In the genomic region with DNA sequence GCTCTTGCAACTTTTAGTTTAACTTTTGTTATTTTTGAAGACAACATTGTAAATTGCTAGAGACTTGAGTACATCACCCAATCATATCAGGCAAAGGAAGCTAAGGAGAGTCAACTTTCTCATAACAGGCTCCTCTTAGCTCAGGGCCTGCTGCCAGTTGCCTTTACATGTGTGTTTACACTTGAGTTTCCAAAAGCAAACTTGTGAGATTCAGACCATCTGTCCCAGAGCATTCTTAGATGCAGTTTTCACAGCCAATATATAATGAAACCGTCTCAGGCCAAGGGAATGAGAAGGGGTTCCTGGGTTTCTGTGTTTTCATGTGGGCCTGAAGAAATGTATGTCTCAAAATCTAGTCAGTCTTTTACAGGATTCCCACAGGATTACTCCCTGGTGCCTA, we compare ENCODE assay signal across 16 mouse cellular contexts.
DNase-seq lines count a peak whose midpoint lies in the region; ATAC-seq and TF ChIP-seq lines count a peak whose summit lies in the region.
"Had no signal": no experiment of that assay in that cellular context is flagged by ENCODE, and none has a peak within 500 bp of the region (broad histone marks: within the 10 kb centered on the region; RNA-seq: fewer than 3 reads in every experiment).

No protein-coding gene starts in this region.

- H3K4me2 ChIP-seq in embryonic facial prominence, embryonic 14.5 days (ENCODE audit: low read depth, low read length) = no peak overlapping the region
- no peak overlapping the region for H3K4me2 ChIP-seq in lung, embryonic 16.5 days (ENCODE audit: low read depth, low read length)
- H3K4me2 ChIP-seq in hindbrain, postnatal 0 days (ENCODE audit: low read depth, low read length) = no peak overlapping the region
- H3K4me2 ChIP-seq: heart, embryonic 11.5 days; midbrain, embryonic 13.5 days had no signal

- H3K9ac ChIP-seq in embryonic facial prominence, embryonic 14.5 days (ENCODE audit: low read depth, low read length) = no peak overlapping the region
- H3K9ac ChIP-seq in lung, embryonic 16.5 days (ENCODE audit: low read length) = no peak overlapping the region
- H3K9ac ChIP-seq in heart, adult 2 months (ENCODE audit: low read depth, low read length) = no peak overlapping the region
- no peak overlapping the region for H3K9ac ChIP-seq in hindbrain, postnatal 0 days (replicated peaks; ENCODE audit: low read length)
- H3K9ac ChIP-seq: midbrain, embryonic 13.5 days had no signal

- no peak; the same call in 1 of the 2 replicates for ATAC-seq in embryonic facial prominence, embryonic 14.5 days (ENCODE audit: low read depth)
- peak; percentile 72; the same call in 1 of the 2 replicates for ATAC-seq in lung, embryonic 16.5 days (ENCODE audit: low read depth)
- no peak for ATAC-seq in hindbrain, postnatal 0 days
- ATAC-seq: inflammation-experienced regulatory T-cells, adult 6 months; midbrain, embryonic 13.5 days had no signal

- no peak overlapping the region for H3K4me3 ChIP-seq in embryonic facial prominence, embryonic 14.5 days (ENCODE audit: low read depth, low read length)
- H3K4me3 ChIP-seq in embryonic facial prominence, embryonic 10.5 days = no peak overlapping the region
- H3K4me3 ChIP-seq in lung, embryonic 16.5 days (ENCODE audit: low read length) = no peak overlapping the region
- H3K4me3 ChIP-seq in heart, adult 2 months = no peak overlapping the region
- no peak overlapping the region for H3K4me3 ChIP-seq in hindbrain, postnatal 0 days (ENCODE audit: low read length)
- H3K4me3 ChIP-seq: midbrain, embryonic 13.5 days had no signal

- no peaks in the 10 kb centered on the region for H3K79me2 ChIP-seq in heart, adult 2 months (replicated peaks; ENCODE audit: control insufficient read depth, insufficient read depth, low read length)

- no peak for TF ChIP-seq POLR2A in heart, adult 2 months (IDR thresholded peaks at IDR 0.05; ENCODE audit: insufficient read depth, low read depth, low read length)

- no peaks in the 10 kb centered on the region for H3K27me3 ChIP-seq in embryonic facial prominence, embryonic 14.5 days (replicated peaks; ENCODE audit: control insufficient read depth, insufficient read depth, low read length)
- no peaks in the 10 kb centered on the region for H3K27me3 ChIP-seq in embryonic facial prominence, embryonic 10.5 days (replicated peaks; ENCODE audit: low read depth, poor library complexity, severe bottlenecking)
- no peaks in the 10 kb centered on the region for H3K27me3 ChIP-seq in lung, embryonic 16.5 days (ENCODE audit: control insufficient read depth, insufficient read depth, low read depth, low read length)
- H3K27me3 ChIP-seq in heart, adult 2 months (ENCODE audit: control insufficient read depth, insufficient read depth, low read length) = no peaks in the 10 kb centered on the region
- no peaks in the 10 kb centered on the region for H3K27me3 ChIP-seq in hindbrain, postnatal 0 days (ENCODE audit: insufficient read depth, low read length)
- H3K27me3 ChIP-seq: CH12.LX; midbrain, embryonic 13.5 days had no signal

- H3K4me1 ChIP-seq in embryonic facial prominence, embryonic 14.5 days (ENCODE audit: control insufficient read depth, insufficient read depth, low read length) = no peaks in the 10 kb centered on the region
- no peaks in the 10 kb centered on the region for H3K4me1 ChIP-seq in embryonic facial prominence, embryonic 10.5 days
- H3K4me1 ChIP-seq in lung, embryonic 16.5 days (replicated peaks; ENCODE audit: control insufficient read depth, insufficient read depth, low read length) = no peaks in the 10 kb centered on the region
- H3K4me1 ChIP-seq in heart, adult 2 months (ENCODE audit: control insufficient read depth, insufficient read depth, low read length) = no peaks in the 10 kb centered on the region
- no peaks in the 10 kb centered on the region for H3K4me1 ChIP-seq in hindbrain, postnatal 0 days (ENCODE audit: insufficient read depth, low read length)
- H3K4me1 ChIP-seq: midbrain, embryonic 13.5 days had no signal

- H3K9me3 ChIP-seq in embryonic facial prominence, embryonic 14.5 days (ENCODE audit: control insufficient read depth, low read length) = no peaks in the 10 kb centered on the region
- H3K9me3 ChIP-seq in embryonic facial prominence, embryonic 10.5 days = no peaks in the 10 kb centered on the region
- H3K9me3 ChIP-seq in lung, embryonic 16.5 days (ENCODE audit: control insufficient read depth, low read length) = no peaks in the 10 kb centered on the region
- no peaks in the 10 kb centered on the region for H3K9me3 ChIP-seq in hindbrain, postnatal 0 days (ENCODE audit: low read length)
- H3K9me3 ChIP-seq: midbrain, embryonic 13.5 days had no signal

- H3K27ac ChIP-seq in embryonic facial prominence, embryonic 14.5 days (replicated peaks; ENCODE audit: low read depth, low read length) = no peak overlapping the region
- no peak overlapping the region for H3K27ac ChIP-seq in embryonic facial prominence, embryonic 10.5 days (replicated peaks)
- H3K27ac ChIP-seq in lung, embryonic 16.5 days (ENCODE audit: low read length) = no peak overlapping the region
- H3K27ac ChIP-seq in heart, adult 2 months = no peak overlapping the region
- no peak overlapping the region for H3K27ac ChIP-seq in hindbrain, postnatal 0 days
- H3K27ac ChIP-seq: macrophage; midbrain, embryonic 13.5 days had no signal

- no peak for TF ChIP-seq EP300 in heart, adult 2 months (IDR thresholded peaks at IDR 0.05; ENCODE audit: insufficient read depth, low read depth, low read length)

- H3K36me3 ChIP-seq in embryonic facial prominence, embryonic 14.5 days (ENCODE audit: control insufficient read depth, insufficient read depth, low read length) = no peaks in the 10 kb centered on the region
- no peaks in the 10 kb centered on the region for H3K36me3 ChIP-seq in embryonic facial prominence, embryonic 10.5 days (replicated peaks)
- no peaks in the 10 kb centered on the region for H3K36me3 ChIP-seq in lung, embryonic 16.5 days (ENCODE audit: control insufficient read depth, insufficient read depth, low read length)
- no peaks in the 10 kb centered on the region for H3K36me3 ChIP-seq in heart, adult 2 months (ENCODE audit: control insufficient read depth, insufficient read depth, low read length)
- H3K36me3 ChIP-seq in hindbrain, postnatal 0 days (ENCODE audit: insufficient read depth, low read length) = no peaks in the 10 kb centered on the region
- H3K36me3 ChIP-seq: midbrain, embryonic 13.5 days had no signal

- no peak for TF ChIP-seq CTCF in heart, adult 2 months (IDR thresholded peaks at IDR 0.05)
- TF ChIP-seq CTCF in hindbrain, postnatal 0 days (IDR thresholded peaks at IDR 0.05; ENCODE audit: low read depth) = no peak

- intact Hi-C loops in left cerebral cortex, postnatal 36 days (cut with DNase I) = no loop called here
- intact Hi-C loops in heart, adult 2 months (cut with DNase I) = no loop called here

- peak; percentile 72 for DNase-seq in embryonic facial prominence, embryonic 14.5 days (ENCODE audit: low spot score)
- DNase-seq in embryonic facial prominence, embryonic 10.5 days (ENCODE audit: low spot score) = no peak
- DNase-seq in lung, postnatal 14 days = no peak
- DNase-seq in left cerebral cortex, postnatal 36 days (ENCODE audit: low spot score in 2 of 2) = peak; percentile 30 to 32
- peak; percentile 88 for DNase-seq in telencephalon, adult 2 months (ENCODE audit: low read depth, low spot score)
- DNase-seq in heart, adult 2 months = no peak
- no peak for DNase-seq in hindbrain, postnatal 0 days (ENCODE audit: low spot score)
- DNase-seq: cerebellum, adult 2 months; heart, postnatal 4 days; kidney, postnatal 36 days had no signal

- WGBS in embryonic facial prominence, embryonic 14.5 days = 54% methylated on average over 1 of the region's 1 CpGs
- 69% methylated on average over 1 of the region's 1 CpGs for WGBS in embryonic facial prominence, embryonic 10.5 days
- WGBS in lung, embryonic 16.5 days = 12% methylated on average over 1 of the region's 1 CpGs
- WGBS in heart, adult 2 months = 50% methylated on average over 1 of the region's 1 CpGs
- WGBS in hindbrain, postnatal 0 days = 67% methylated on average over 1 of the region's 1 CpGs

Comparison
In these comparisons a context has a peak if more than half of its experiments do, and no peak if none do; other contexts are left out.
1. DNase-seq: peak in embryonic facial prominence, embryonic 14.5 days (single experiment), left cerebral cortex, postnatal 36 days (2 of 2) and telencephalon, adult 2 months (single experiment); none in embryonic facial prominence, embryonic 10.5 days (single experiment), lung, postnatal 14 days (single experiment), heart, adult 2 months (0 of 2) and hindbrain, postnatal 0 days (single experiment).